Mouse (Mus musculus) kidney, embryonic 16.5 days (tissue): Measurements from ENCODE around the gene Gm49368. TPM values are rescaled to one million over a fixed set of nuclear protein-coding genes. Genes with fewer than 3 reads are reported as not detected.

Source experiments
- ATAC-seq: fragments of 200-750 bp; cut with Nextera tagmentation; 2 replicates; pipeline ENCODE4 v1.8.0; 2017; ENCODE audit warnings: moderate TSS enrichment; ENCODE audit not compliant: low FRiP score, low TSS enrichment
- H3K27ac ChIP-seq: fragments of 300-500 bp; sonication (generic); 2 replicates; pipeline ENCODE4 v1.5.1; 2014; ENCODE audit warnings: low read length
- H3K27me3 ChIP-seq: fragments of 300-500 bp; sonication (generic); 2 replicates; pipeline ENCODE4 v1.6.1; 2014; ENCODE audit warnings: low read length, control low read depth, mixed read lengths; ENCODE audit not compliant: insufficient read depth
- H3K36me3 ChIP-seq: fragments of 300-500 bp; sonication (generic); 2 replicates; pipeline ENCODE4 v1.6.1; 2014; ENCODE audit warnings: low read length, control low read depth, mixed read lengths; ENCODE audit not compliant: insufficient read depth
- H3K4me1 ChIP-seq: fragments of 300-500 bp; sonication (generic); 2 replicates; pipeline ENCODE4 v1.6.1; 2014; ENCODE audit warnings: low read length, control low read depth, mixed read lengths; ENCODE audit not compliant: insufficient read depth
- H3K4me2 ChIP-seq: fragments of 300-500 bp; sonication (generic); replicated peaks from 2 replicates; pipeline ENCODE4 v1.6.1; 2014; ENCODE audit warnings: low read depth, low read length
- H3K4me3 ChIP-seq: fragments of 300-500 bp; sonication (generic); 2 replicates; pipeline ENCODE4 v1.5.1; 2014; ENCODE audit warnings: mild to moderate bottlenecking, low read length
- H3K9ac ChIP-seq: fragments of 300-500 bp; sonication (generic); replicated peaks from 2 replicates; pipeline ENCODE4 v1.6.1; 2014; ENCODE audit warnings: low read length
- H3K9me3 ChIP-seq: fragments of 300-500 bp; sonication (generic); 2 replicates; pipeline ENCODE4 v1.6.1; 2016; ENCODE audit warnings: low read length, control low read depth
- WGBS: fragments of 180-500 bp; shearing (Covaris S2); extraction: QIAGEN DNeasy Blood & Tissue Kit; methylation state at CpG from one replicate; pipeline ENCODE4 v1.1.7; 2014; 5-methylcytosine and 5-hydroxymethylcytosine counted together
- polyA plus RNA-seq: library from polyadenylated mRNA; unstranded; fragments of >200 nt; fragmentation: Nextera tagmentation; extraction: Ambion mirVana; gene quantifications from 2 replicates; pipeline ENCODE4 v1.2.1, GENCODE M21; 2015

Gm49368 gene
- polyA plus RNA-seq, 1 experiment from 2014 or later = not detected

- H3K27ac ChIP-seq = no peak overlapping the region
- WGBS = 78% methylated on average over 5 of the region's 5 CpGs
These were observed 52.9 kb downstream of the Gm49368 start for GRCm38 (mm10) chr7:128115211-128115958.

GRCm38 (mm10) chr7:128116396-128116795 is 53.9 kb downstream of the Gm49368 start:
- Histone ChIP-seq H3K9me3 (no peaks in the 10 kb centered on the region), H3K9ac (no peak overlapping the region), H3K4me3 (no peak overlapping the region), H3K4me2 (no peak overlapping the region), H3K36me3 (no peaks in the 10 kb centered on the region), H3K4me1 (no peaks in the 10 kb centered on the region), H3K27ac (no peak overlapping the region), H3K27me3 (no peaks in the 10 kb centered on the region)
- ATAC-seq = no peak
- 90% methylated on average over 5 of the region's 5 CpGs for WGBS

More at GRCm38 (mm10) chr7:128115211-128115958, 52.9 kb downstream of the Gm49368 start:
- Histone ChIP-seq H3K4me3 (no peak overlapping the region), H3K9ac (no peak overlapping the region), H3K4me2 (no peak overlapping the region), H3K36me3 (no peaks in the 10 kb centered on the region), H3K9me3 (no peaks in the 10 kb centered on the region), H3K27me3 (no peaks in the 10 kb centered on the region), H3K4me1 (no peaks in the 10 kb centered on the region)
- no peak for ATAC-seq

DNA sequence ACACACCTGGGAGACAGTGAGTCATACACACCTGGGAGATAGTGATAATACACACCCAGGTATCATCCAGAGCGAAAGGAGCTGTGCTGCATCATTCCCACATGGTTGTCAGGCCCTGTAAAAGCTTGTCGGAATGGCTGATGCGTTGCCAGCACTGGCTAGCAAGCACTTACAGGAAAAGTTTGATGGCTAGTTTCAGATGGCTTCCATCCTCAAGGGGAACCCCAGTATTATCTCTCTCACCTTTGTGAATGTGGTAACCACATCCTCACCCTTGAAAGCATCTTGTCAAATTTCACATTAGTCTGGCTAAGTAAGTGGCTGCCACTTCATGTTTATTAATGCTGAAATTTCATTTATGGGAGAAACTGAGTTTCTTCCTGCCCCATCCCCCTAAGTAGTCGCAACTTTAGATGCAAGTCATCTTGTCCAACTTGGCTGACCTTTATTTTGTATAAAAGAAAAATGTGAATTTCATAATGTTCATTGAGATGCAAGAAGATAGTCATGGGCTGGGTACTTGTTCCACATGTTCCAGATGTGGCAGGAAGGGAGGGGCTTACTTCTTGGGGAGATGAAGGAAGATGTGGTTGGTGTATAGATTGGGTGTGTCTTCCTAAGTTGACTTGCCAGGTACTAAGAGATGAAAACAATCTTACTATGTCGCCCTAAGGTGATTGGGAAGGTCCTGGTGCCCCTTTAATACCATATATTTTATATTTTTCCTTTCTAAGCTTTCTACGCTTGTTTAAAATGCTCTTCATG is 57.4 kb downstream of the Gm49368 start:
- no peaks in the 10 kb centered on the region for H3K4me1 ChIP-seq
- 84% methylated on average over 6 of the region's 6 CpGs for WGBS
- no peaks in the 10 kb centered on the region for H3K27me3 ChIP-seq
- H3K4me2 ChIP-seq = no peak overlapping the region
- H3K36me3 ChIP-seq = no peaks in the 10 kb centered on the region
- H3K9me3 ChIP-seq = no peaks in the 10 kb centered on the region
- ATAC-seq = no peak
- no peak overlapping the region for H3K27ac ChIP-seq
- no peak overlapping the region for H3K4me3 ChIP-seq
- no peak overlapping the region for H3K9ac ChIP-seq

GRCm38 (mm10) chr7:128128741-128129720 is 66.5 kb downstream of the Gm49368 start, which contains the start of gene Itgax:
Gene Itgax, plus strand, starts transcription at chr7:128129547.
- no peaks in the 10 kb centered on the region for H3K36me3 ChIP-seq
- H3K4me2 ChIP-seq = no peak within 1 kb of the TSS
- H3K27ac ChIP-seq = no peak within 1 kb of the TSS
- H3K4me1 ChIP-seq = no peaks in the 10 kb centered on the region
- H3K9ac ChIP-seq = no peak within 1 kb of the TSS
- no peaks in the 10 kb centered on the region for H3K9me3 ChIP-seq
- no peaks in the 10 kb centered on the region for H3K27me3 ChIP-seq
- 74% methylated on average over 8 of the region's 8 CpGs for WGBS
- no peak within 1 kb of the TSS for H3K4me3 ChIP-seq
- no peak for ATAC-seq

DNA sequence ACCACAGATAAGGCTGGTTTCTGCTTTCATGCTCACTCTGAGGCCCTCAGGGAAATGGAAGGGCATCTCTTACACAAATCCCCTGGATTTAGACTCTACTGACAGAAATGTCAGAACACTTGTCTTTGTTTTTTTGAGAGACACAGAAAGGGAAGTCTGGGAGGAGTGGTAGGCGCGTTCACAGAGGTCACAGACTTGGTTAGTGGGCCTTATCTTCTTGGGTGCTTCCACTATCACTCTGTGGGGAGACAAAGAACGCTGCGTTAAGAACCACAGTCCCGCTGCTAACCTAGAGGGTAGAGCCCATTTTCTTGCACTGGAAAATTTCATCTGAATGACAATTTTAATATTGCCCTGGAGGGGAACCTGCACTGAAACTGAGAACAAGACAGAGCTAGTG is 69.7 kb downstream of the Gm49368 start:
- Histone ChIP-seq H3K4me1 (no peaks in the 10 kb centered on the region), H3K27me3 (no peaks in the 10 kb centered on the region), H3K36me3 (no peaks in the 10 kb centered on the region), H3K4me2 (no peak overlapping the region), H3K4me3 (no peak overlapping the region), H3K9me3 (no peaks in the 10 kb centered on the region), H3K9ac (no peak overlapping the region), H3K27ac (no peak overlapping the region)
- no peak for ATAC-seq
- 89% methylated on average over 5 of the region's 5 CpGs for WGBS

GRCm38 (mm10) chr7:128133596-128133995 is 71.1 kb downstream of the Gm49368 start:
- H3K9ac ChIP-seq = no peak overlapping the region
- no peak for ATAC-seq
- no peaks in the 10 kb centered on the region for H3K9me3 ChIP-seq
- no peak overlapping the region for H3K27ac ChIP-seq
- no peaks in the 10 kb centered on the region for H3K27me3 ChIP-seq
- H3K4me1 ChIP-seq = no peaks in the 10 kb centered on the region
- H3K4me3 ChIP-seq = no peak overlapping the region
- no peak overlapping the region for H3K4me2 ChIP-seq
- H3K36me3 ChIP-seq = no peaks in the 10 kb centered on the region
- 84% methylated on average over 2 of the region's 2 CpGs for WGBS

DNA sequence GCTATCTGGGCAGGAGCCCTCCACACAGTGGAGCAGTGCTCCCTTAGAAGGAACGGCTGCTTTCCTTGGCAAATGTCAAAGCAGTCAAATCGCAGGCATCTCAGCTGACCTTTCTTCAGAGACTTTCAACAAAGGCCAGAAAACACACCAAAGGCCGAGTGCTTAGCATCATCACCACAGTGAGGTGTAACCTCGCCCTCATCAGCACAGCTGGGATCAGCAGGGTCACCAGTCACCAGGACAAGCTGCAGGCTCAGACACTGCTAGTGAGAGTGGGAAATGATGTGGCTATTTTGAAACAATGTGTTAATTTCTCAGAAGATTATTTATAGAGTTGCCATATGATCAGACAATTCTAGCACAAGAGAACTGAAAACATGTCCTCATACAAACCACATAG is 74.4 kb downstream of the Gm49368 start:
- Histone ChIP-seq H3K4me1 (no peaks in the 10 kb centered on the region), H3K36me3 (no peaks in the 10 kb centered on the region), H3K27me3 (no peaks in the 10 kb centered on the region), H3K4me3 (no peak overlapping the region), H3K9me3 (no peaks in the 10 kb centered on the region), H3K4me2 (no peak overlapping the region), H3K9ac (no peak overlapping the region), H3K27ac (no peak overlapping the region)
- WGBS = 42% methylated on average over 4 of the region's 4 CpGs
- no peak for ATAC-seq

DNA sequence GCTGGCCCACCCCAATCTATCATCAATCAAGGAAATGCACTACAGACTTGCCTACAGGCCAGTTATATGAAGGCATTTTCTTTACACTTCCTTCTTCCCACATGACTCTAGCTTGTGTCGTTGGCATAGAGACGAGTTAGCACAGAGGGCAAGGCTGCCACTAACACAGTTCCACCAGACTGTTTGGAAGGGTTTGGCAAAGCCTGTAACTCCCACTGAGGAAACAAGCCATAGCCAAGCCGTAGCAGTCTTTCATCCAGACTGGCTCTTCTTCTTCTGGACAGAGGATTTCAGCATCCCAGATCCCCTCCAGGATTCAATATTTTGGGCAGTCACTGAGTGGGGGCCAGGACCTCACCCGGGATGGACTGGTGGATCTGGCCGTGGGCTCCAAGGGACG is 77.1 kb downstream of the Gm49368 start:
- H3K4me3 ChIP-seq = no peak overlapping the region
- no peak overlapping the region for H3K27ac ChIP-seq
- H3K27me3 ChIP-seq = no peaks in the 10 kb centered on the region
- H3K4me2 ChIP-seq = no peak overlapping the region
- no peaks in the 10 kb centered on the region for H3K4me1 ChIP-seq
- WGBS = 93% methylated on average over 6 of the region's 6 CpGs
- H3K36me3 ChIP-seq = no peaks in the 10 kb centered on the region
- no peak overlapping the region for H3K9ac ChIP-seq
- ATAC-seq = no peak
- no peaks in the 10 kb centered on the region for H3K9me3 ChIP-seq

DNA sequence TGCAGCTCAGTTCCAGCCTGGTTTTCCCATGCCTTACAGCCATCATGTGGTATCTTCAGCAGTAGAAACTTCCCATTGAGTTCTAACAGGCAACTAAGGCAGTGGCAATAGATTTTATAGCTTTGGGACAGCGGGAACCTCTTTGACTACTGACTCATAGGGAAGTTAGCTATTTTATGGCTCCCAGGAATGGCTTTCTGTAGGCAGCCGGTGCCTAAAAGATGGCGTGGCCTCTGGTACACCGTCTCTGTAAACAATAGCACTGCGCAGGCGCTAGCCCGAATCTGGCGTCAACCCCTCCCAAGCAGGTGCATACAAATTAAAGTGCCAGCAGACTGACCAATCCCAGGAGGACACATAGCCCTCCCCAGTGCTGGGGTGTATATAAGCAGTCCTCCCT is 88.5 kb downstream of the Gm49368 start:
- Histone ChIP-seq H3K9ac (no peak overlapping the region), H3K36me3 (no peaks in the 10 kb centered on the region), H3K4me3 (no peak overlapping the region), H3K9me3 (no peaks in the 10 kb centered on the region), H3K4me2 (no peak overlapping the region), H3K4me1 (no peaks in the 10 kb centered on the region), H3K27me3 (no peaks in the 10 kb centered on the region), H3K27ac (no peak overlapping the region)
- WGBS = 69% methylated on average over 8 of the region's 8 CpGs
- ATAC-seq = no peak
